Mouse (Mus musculus): Measurements from ENCODE around the gene Etv1.

DNA sequence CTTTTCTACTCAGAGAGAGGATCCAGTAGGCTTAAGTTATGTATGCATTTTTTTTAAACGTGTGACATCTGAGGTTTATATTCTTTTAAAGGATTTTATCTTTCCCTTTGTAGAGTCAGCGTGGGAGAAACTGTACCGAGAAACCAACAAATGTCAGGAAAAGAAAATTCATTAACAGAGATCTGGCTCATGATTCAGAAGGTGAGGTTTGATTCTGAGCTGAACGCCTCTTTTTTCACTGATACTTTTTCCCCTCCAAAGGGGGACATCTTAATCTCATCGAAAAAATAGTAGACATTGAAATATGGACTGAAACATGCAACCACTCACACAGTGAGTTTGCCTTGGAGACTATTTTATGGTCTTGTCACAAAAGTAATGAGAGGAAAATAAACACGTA, 2.5 kb downstream of the Etv1 start:
- TF ChIP-seq CTCF (IDR thresholded peaks at IDR 0.05; ENCODE audit: borderline replicate concordance, control insufficient read depth, extremely low read depth, insufficient read depth, low read length, poor library complexity) = no peak
- TF ChIP-seq POLR2A (IDR thresholded peaks at IDR 0.05; ENCODE audit: control insufficient read depth, extremely low read depth, insufficient read depth, low read length, poor library complexity) = no peak

Measured in thymus, adult 2 months (tissue).